Mouse (Mus musculus): ENCODE measurements around the gene Gstt1.
"Not testable (repeated sequence)": the region's sequence is repeated elsewhere in the genome, so short reads cannot be mapped to it uniquely, and the experiment has no call there.

DNA sequence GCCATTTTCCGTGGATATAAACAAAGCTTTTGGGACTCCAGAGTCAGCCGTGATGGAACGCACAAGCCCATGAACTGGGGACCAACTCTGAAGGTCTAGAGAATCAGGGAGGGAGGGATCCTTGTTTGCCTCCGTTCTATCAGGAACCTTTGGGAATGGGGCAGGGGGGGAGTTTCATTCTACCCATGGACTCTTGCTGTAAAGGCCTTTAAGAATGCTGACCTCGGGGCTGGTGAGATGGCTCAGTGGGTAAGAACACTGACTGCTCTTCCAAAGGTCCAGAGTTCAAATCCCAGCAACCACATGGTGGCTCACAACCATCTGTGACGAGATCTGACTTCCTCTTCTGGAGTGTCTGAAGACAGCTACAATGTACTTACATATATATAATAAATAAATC is 45.5 kb upstream of the Gstt1 start:
- TF ChIP-seq CTCF, EP300 (IDR thresholded peaks at IDR 0.05): not testable (repeated sequence)

All from lung, postnatal 0 days (tissue).